Mouse (Mus musculus): ENCODE data around the gene Hist1h2bh. TPM values are rescaled to one million over a fixed set of nuclear protein-coding genes. Genes with fewer than 3 reads are reported as not detected.
"Not testable (repeated sequence)": the region's sequence is repeated elsewhere in the genome, so short reads cannot be mapped to it uniquely, and the experiment has no call there.

Gene Hist1h2bh
- total RNA-seq, 2 experiments from 2014 or later = 23.5 to 23.8 TPM

- DNase-seq = peak; percentile 89
Observed at GRCm38 (mm10) chr13:23573898-23574524, 30.8 kb upstream of the Hist1h2bh start, which contains the start of the genes Hist1h2bf and Hist1h2ad. TSS of gene Hist1h2bf (minus strand) at chr13:23574196. TSS of gene Hist1h2ad (plus strand) at chr13:23574381.

DNA sequence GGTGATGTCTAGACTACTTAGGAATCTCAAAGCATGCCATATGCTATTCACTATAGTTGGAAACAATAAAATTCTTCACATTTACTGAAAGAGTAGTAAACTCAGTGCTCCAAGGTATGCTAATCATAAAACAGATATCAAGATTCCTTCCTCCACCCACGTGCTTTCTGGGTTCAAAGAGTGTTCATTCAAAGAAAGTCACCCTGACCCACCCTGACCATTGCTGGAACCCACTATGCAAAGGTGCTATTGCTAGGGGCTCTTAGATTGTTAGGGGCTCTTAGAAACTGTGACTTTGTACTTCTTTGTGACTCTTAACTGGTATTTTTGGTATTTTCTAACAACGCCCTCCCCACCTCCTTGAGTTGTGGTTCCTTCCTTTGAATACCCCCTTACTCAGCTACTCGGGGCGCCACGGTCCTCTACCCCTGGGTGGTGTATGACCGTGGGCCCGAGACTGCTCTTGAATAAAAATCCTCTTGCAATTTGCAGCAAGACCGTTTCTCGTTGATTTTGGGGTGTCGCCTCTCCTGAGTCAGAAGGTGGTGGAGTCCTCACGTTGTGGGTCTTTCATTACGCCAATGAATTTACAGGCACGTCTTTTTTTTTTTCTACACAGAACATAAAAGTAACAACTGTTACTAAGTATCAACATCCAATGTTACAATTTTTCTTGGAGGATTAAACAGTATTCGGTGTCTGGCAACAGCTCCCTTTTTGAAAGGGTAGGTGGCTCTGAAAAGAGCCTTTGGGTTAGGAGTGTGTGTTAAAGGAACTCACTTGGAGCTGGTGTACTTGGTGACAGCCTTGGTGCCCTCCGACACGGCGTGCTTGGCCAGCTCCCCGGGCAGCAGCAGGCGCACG, 30.1 kb upstream of the Hist1h2bh start:
- not testable (repeated sequence) for DNase-seq

DNA sequence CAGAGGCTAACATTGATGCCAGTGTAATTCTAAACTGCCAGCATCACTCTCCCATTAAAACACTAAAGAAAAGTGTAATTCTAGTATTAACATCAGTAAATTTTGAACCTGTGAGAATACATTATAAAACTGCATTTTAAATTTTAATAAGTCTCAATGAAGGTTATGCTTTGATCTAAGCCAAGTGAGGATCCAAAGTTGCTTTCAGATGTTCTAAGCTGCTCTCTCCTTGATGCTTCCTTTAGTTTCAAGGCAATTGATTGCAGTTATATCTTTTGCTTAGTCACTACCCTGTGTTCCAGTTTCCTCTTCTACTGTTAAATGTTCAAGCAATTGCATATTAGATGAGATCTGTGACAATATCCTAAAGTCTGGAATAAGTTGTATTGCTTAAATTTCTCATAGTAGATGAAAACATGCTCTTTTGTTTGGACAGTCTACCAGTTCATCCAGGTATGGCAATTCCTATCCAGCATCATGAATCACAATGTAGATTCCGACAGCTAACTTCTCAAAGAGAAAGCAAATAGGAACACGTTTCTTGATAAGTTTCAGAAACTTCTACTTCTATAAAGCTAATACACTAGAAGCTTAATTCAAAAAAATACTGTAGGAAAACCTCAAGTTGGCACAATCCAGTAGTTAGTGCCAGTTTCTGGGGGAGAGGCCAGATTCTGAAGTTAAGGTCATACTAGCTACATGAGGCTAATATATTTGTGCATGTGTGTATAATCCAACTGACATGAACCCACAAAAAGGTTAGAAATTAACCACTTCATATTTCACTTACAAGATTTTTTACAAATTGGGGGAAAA, 29.2 kb upstream of the Hist1h2bh start:
- DNase-seq = no peak

- not testable (repeated sequence) for DNase-seq
Observed at GRCm38 (mm10) chr13:23571504-23572217, 28.5 kb upstream of the Hist1h2bh start.

DNA sequence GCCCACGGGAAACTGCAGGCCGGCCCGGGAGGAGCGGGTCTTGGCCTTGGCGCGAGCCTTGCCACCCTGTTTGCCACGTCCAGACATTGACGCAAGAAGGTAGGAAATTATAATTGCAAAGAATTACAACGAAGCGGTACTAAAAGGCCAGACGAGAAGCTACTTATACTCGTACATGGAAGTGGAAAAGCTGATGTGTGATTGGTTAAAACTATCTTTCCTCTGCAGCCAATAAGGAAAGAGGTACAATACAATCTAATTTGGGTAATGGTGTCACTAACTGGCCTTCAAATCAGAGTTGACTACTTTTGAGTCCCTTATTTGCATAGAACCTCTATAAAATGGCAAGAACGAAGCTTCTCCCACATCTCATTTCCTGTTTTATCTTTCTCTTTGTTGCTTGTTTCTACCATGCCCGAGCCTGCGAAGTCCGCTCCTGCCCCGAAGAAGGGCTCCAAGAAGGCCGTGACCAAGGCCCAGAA, 27.9 kb upstream of the Hist1h2bh start, which contains the start of the genes Hist1h2ae and Hist1h2bg:
Hist1h2ae (minus strand) TSS at position 199 of the 482 bp plus-strand sequence.
Hist1h2bg (plus strand) TSS at position 375 of the 482 bp plus-strand sequence.
- DNase-seq = peak; percentile 63

DNA sequence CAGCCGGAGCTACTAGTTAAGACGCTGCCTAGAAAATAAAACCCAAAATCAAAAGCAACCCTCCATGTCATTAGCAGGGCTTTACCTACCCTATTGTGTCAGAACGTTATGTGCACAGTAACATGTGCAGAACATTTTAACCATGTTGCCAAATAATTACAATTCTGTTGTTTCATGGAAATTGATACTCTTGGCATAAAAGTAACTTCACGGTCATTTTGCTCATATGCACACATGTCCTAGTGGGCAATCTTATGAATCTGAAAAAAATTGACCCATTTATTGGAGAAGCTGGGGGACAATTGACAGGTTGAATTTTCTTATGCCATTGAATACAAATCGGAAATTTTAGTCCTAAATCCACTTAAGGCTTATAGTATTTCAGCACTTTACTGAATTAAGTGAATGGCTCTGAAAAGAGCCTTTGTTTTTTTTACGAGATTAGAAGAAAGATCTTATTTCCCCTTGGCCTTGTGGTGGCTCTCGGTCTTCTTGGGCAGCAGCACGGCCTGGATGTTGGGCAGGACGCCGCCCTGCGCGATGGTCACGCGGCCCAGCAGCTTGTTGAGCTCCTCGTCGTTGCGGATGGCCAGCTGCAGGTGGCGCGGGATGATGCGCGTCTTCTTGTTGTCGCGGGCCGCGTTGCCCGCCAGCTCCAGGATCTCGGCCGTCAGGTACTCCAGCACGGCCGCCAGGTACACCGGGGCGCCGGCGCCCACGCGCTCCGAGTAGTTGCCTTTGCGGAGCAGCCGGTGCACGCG, 27.2 kb upstream of the Hist1h2bh start:
- not testable (repeated sequence) for DNase-seq

- DNase-seq = no peak
Observed at GRCm38 (mm10) chr13:23564482-23564881, 21.3 kb upstream of the Hist1h2bh start.

- peak; percentile 39 for DNase-seq
Observed at GRCm38 (mm10) chr13:23562699-23563462, 19.7 kb upstream of the Hist1h2bh start.

DNA sequence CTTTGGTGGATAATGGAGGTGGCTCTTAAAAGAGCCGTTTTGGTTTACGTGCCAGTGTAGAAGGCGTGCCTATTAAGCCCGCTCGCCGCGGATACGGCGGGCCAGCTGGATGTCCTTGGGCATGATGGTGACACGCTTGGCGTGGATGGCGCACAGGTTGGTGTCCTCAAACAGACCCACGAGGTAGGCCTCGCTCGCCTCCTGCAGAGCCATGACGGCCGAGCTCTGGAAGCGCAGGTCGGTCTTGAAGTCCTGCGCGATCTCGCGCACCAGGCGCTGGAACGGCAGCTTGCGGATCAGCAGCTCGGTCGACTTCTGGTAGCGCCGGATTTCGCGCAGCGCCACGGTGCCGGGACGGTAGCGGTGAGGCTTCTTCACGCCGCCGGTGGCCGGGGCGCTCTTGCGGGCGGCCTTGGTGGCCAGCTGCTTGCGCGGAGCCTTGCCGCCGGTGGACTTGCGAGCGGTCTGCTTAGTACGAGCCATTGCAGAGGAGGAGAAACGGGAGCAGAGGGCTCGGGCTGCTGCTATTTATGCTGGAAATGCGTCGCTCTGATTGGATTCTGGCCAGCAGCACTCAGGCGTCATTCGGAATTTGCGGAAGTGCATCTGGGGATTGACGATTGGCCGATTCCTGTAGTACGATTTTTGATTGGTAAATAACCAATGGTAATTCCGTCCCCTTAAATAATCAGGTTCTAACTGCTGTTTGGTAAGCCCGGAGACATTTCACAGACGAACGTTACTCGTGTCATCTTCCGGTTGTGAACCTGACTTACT, 18.9 kb upstream of the Hist1h2bh start, which contains the start of gene Hist1h3e:
Hist1h3e (minus strand) TSS at position 487 of the 777 bp plus-strand sequence.
- DNase-seq = peak; percentile 96

DNA sequence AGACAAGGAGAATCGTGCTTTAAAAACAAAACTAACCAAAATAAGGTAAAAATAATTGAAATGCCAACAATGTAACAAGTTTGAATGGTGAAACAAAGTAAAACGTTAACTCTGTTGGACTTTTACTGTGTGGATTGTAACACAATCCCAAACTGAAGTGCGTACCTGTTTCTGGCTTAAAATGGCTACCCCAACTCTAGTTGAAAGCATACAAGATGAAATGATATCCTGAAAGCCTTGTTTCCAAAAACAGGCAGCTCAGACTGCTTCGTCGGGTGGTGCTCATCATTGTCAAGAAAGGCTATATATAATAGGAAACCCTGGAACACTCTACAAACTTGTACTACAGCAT, 18.3 kb upstream of the Hist1h2bh start:
- DNase-seq = not testable (repeated sequence)

DNA sequence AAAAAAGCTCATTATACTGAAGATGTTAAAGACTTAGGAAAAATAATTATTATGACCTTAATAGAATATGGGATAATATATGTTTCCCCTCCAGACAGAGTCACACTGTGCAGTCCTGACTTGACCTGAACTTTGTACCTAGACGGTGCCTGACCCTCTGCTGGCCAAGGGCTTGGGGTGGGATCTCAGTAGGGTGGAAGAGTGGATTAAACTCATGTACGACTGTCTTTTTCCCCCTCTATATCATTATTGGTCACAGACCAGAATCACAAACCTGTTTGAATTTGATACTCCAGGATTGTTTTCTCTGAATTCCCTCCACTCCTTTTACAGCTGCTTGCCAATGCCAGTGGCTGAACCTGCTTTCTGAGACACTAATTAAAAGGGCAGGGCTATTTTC, 17.5 kb upstream of the Hist1h2bh start:
- DNase-seq = not testable (repeated sequence)

- no peak for DNase-seq
Observed at GRCm38 (mm10) chr13:23556906-23557305, 13.7 kb upstream of the Hist1h2bh start.

GRCm38 (mm10) chr13:23555839-23556416, 12.7 kb upstream of the Hist1h2bh start:
- DNase-seq = peak; percentile 64

- DNase-seq = peak; percentile 75
Observed at GRCm38 (mm10) chr13:23554925-23555838, 12.0 kb upstream of the Hist1h2bh start.

GRCm38 (mm10) chr13:23554393-23554792, 11.2 kb upstream of the Hist1h2bh start:
- DNase-seq = no peak

DNA sequence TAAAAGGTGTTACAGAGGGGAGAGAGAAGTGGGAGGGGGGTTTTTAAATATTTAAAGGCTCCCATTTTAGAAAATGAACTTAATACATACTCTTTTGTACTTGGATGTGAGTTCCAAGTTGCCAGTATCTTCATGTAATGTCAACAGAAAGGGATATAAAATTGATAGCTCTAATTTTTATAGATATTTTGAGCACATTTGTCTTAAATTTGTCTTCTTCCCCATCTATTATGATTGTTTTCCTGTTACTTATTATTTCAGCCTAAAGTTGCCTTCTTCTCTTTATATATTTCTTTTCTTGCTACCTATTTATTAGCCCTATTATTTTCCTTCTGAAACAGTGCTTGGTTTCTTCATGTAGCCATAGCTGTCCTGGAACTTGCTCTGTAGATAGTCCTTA, 9.8 kb upstream of the Hist1h2bh start, which contains the start of gene Hist1h1d:
Hist1h1d (plus strand) TSS at position 301 of the 400 bp plus-strand sequence.
- DNase-seq = no peak
